Mouse (Mus musculus) olfactory bulb, adult 2 months (tissue): ENCODE results near the gene Fhit. TPM values are rescaled to one million over a fixed set of nuclear protein-coding genes. Genes with fewer than 3 reads are reported as not detected.

Experiments used
- H3K27ac ChIP-seq: fragments of 200-500 bp; 2 replicates; pipeline ENCODE4 v1.5.1; 2012; ENCODE audit warnings: low read depth, low read length; ENCODE audit not compliant: insufficient read depth
- H3K4me1 ChIP-seq: fragments of 200-500 bp; 2 replicates; pipeline ENCODE4 v1.6.1; 2012; ENCODE audit warnings: low read length; ENCODE audit not compliant: control insufficient read depth, insufficient read depth
- H3K4me3 ChIP-seq: fragments of 200-500 bp; 2 replicates; pipeline ENCODE4 v1.5.1; 2012; ENCODE audit warnings: mild to moderate bottlenecking, low read depth, low read length, moderate library complexity; ENCODE audit not compliant: insufficient read depth
- CTCF ChIP-seq: fragments of 200-500 bp; IDR thresholded peaks from 2 replicates; pipeline ENCODE4 v1.5.1; 2012; ENCODE audit warnings: low read depth, mild to moderate bottlenecking, low read length, moderate library complexity; ENCODE audit not compliant: insufficient read depth
- POLR2A ChIP-seq: fragments of 200-500 bp; IDR thresholded peaks from 2 replicates; pipeline ENCODE4 v1.6.1; 2012; ENCODE audit warnings: mild to moderate bottlenecking, low read depth, low read length, moderate library complexity; ENCODE audit not compliant: insufficient read depth
- WGBS: fragments of 180-500 bp; shearing (Covaris S2); methylation state at CpG from one replicate; pipeline ENCODE4 v1.1.7; 2018; 5-methylcytosine and 5-hydroxymethylcytosine counted together
- polyA plus RNA-seq: library from polyadenylated mRNA; stranded (reverse); fragments of >200 nt; gene quantifications from 2 replicates; pipeline ENCODE4 v1.2.4, GENCODE M21; 2012; ENCODE audit warnings: low replicate concordance; ENCODE audit not compliant: missing spikeins, insufficient read depth, insufficient read length

The Fhit gene
- polyA plus RNA-seq, 1 experiment, result not detected

DNA sequence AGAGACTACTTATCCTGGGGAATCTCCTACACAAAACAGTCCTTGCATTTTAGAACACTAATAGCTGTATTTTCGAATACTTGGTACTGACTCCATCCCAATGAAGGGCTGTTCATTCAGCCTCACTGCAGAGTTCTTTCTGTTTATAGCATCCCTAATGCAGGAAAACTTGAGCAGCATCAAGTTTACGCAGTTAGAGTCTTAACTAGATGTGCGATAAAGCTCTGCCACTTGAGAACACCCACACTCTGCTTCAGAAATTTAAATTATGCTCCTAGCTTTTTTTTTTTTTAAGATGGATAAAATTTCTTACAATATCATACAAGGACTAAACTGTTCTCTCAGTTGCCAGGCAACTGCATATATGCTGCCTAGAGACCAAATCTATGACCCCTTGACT is 183.2 kb downstream of the Fhit start:
- WGBS, result 72% methylated on average over 3 of the region's 3 CpGs
- TF ChIP-seq CTCF, result no peak
- no peak for TF ChIP-seq POLR2A
- H3K4me1 ChIP-seq, result no peaks in the 10 kb centered on the region

DNA sequence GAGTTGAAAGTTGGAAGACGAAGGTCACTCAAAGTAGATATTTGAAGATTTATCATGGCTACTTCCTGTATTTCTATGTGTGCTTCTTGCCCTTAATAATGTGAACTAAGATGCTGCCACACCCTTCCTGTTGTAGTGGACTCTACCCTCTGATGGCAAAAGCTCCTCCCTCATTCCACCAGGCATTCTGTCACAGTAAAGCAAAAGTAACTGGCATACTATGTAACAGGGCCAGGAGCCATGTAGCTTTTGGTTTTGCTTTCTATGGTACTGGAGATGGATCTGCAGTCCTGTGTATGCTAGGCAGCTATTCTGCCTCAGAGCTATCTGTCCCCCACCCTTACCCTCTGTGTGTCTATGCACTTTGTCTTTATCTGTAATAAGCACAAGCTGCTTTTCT is 220.2 kb downstream of the Fhit start:
- Histone ChIP-seq H3K4me3 (no peak overlapping the region), H3K27ac (no peak overlapping the region), H3K4me1 (no peaks in the 10 kb centered on the region)
- TF ChIP-seq POLR2A, result no peak
- TF ChIP-seq CTCF, result no peak
- WGBS, result 93% methylated on average over 1 of the region's 1 CpGs

More for the DNA sequence above, 183.2 kb downstream of the Fhit start:
- Histone ChIP-seq H3K27ac (no peak overlapping the region), H3K4me3 (no peak overlapping the region)

DNA sequence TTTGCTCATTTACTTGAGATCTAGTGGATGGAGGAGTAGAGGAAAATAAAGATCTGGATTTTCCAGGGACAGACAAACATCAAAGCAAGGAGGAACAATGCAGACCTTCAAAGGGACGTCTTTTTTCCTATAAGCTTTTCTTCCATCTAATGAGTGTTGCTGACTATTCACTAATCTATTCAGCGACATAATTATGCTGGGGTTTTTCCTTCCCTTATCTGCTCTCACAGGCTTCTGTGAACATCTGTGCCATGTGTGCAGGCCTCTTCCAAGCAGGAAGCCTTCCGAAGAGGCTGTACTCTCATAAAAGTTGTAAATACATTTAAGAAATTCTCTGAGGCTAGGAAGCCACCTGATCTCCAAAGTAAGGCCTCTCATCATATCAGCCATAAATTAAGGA is 228.2 kb downstream of the Fhit start:
- Histone ChIP-seq H3K4me3 (no peak overlapping the region), H3K4me1 (no peaks in the 10 kb centered on the region), H3K27ac (no peak overlapping the region)
- WGBS, result 59% methylated on average over 3 of the region's 3 CpGs
- TF ChIP-seq CTCF (no peak), POLR2A (no peak)

DNA sequence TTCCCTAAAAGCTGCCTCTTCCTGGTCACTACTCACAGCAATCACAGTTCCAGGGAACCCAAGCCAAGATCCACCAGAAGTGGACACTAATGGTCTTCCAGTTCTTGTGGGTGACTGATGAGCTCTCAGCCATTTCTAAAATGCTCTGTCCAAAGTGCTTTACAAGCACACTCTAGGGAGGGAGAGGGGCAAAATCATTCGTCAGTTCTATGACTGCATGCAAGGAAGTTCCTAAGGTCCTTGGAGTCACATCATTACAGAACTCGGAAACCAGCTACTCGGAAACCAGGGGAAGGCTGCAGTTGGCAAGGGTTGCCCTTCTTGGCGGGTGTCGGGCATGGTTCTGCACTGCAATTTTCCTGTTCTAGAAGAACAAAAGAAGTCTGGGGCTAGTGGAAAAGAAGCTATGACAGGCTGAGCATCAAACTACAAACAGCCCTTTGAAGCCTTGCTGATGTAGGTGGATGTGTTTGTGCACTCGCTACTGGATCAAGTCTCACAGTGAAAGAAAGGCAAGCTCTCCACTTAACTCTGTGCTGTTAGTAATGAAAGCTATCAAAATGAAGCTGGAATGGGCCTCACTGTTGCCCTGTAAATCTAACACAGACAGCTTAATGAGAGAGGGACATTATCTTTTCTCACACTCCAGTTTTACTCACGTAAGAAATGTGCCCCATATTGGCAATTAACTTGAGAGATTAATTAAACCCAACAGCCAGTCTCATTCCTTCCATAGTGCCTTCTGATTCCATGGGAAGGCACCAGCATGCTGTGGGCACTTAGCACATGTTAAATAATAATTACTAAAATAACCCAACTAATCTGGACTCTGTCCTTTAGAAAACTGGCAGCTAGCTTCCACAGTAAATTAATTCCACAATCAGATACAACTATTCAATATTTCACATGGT is 243.7 kb downstream of the Fhit start:
- TF ChIP-seq POLR2A (no peak), CTCF (no peak)
- Histone ChIP-seq H3K27ac (no peak overlapping the region), H3K4me3 (no peak overlapping the region), H3K4me1 (no peaks in the 10 kb centered on the region)
- 52% methylated on average over 7 of the region's 7 CpGs for WGBS

DNA sequence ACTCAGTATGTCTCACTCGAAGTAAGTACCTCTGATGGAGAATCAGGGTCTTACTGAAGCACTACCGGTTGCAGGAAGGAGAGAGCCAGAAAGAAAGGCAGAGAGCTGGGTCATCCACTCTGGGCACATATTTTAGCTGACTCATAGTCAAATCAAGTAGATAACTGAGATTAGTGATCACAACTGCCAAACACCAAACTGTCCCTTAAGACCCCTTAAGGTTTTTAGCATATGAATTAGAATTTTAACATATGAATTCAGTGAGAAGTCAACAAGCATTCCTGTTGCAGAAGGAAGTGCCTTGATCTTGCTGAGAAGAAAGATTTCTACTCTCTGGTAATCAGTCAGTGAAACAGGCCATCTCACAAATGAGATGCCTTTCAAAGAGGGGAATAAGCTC is 253.8 kb downstream of the Fhit start:
- 91% methylated on average over 2 of the region's 2 CpGs for WGBS
- Histone ChIP-seq H3K27ac (no peak overlapping the region), H3K4me1 (no peaks in the 10 kb centered on the region)

DNA sequence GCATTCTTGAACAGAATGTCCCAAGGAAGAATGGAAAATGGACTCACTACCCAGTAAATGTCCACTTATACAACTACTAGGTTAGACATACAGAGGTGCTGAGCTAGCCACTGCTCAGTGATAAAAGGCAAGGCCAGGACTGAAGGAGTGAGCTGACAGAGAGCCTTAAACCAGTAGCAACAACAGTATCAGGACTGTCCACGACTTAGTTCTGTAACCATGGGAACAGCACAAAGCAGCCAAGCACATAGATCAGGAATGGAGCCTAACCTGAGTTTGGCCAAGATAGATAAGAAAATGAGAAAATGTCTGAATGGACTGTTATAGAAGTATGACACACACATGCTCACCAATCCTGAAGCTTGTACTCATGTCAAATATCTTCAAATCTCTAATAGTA is 279.1 kb downstream of the Fhit start:
- H3K27ac ChIP-seq, result no peak overlapping the region
- 34% methylated on average over 1 of the region's 1 CpGs for WGBS

More for the DNA sequence above, 253.8 kb downstream of the Fhit start:
- H3K4me3 ChIP-seq, result no peak overlapping the region
- TF ChIP-seq POLR2A (no peak), CTCF (no peak)

DNA sequence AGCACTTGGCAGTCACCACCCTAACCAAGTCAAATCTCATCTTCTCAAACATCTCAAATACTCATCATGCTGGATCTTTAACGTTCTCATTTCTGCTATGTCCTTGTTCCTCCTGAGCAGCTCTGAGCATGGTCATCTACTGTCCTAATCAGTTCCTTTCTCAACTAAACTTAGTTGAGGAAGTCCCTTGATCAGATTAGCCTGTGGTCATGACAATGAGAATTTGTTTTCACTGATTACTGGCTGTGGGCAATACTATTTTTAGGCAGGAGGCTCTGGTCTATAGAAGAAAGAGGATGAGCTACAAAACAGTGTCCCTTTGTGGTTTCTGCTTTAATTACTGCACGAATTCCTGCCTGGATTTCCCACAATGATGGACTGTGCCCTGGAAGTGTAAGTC is 281.1 kb downstream of the Fhit start:
- TF ChIP-seq POLR2A (no peak), CTCF (no peak)
- no peak overlapping the region for H3K27ac ChIP-seq
- no peaks in the 10 kb centered on the region for H3K4me1 ChIP-seq
- 86% methylated on average over 2 of the region's 2 CpGs for WGBS
- H3K4me3 ChIP-seq, result no peak overlapping the region

More for the DNA sequence above, 279.1 kb downstream of the Fhit start:
- Histone ChIP-seq H3K4me3 (no peak overlapping the region), H3K4me1 (no peaks in the 10 kb centered on the region)
- TF ChIP-seq POLR2A, result no peak
- TF ChIP-seq CTCF, result no peak

DNA sequence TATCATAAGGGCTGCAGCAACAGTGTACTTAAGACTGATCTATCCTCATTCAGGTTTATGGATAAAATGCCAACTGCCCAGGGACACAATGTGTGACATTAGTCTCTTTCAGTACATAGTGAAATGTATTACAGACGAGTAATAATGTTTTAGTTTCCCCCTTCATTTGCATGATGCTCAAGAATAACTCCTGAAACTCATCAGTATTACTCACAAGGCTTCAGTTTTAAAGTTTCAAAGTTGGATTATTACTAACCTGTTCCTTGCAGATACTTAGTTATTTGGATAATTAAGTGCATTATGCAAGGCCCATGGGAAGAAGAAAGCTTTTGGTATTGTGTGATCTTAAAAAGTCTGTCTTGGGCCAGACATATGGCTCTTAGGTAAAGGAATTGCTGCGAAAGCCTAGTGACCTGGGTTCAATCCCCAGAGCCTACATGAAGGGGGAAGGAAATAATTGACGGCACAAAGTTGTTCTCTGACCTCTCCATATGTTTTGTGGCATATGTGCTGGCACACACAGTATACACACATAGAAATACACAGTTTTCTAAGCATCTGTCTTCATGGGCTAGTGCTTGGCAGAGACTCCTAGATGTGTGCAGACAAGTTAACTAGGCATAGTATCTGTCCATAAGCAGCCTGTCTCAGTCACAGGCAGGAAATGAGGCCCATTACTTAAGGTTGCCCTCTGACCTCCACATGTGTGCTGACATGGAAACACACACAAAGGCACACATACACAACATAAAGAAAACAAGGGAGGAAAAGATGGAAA is 287.1 kb downstream of the Fhit start:
- no peak overlapping the region for H3K4me3 ChIP-seq
- no peaks in the 10 kb centered on the region for H3K4me1 ChIP-seq
- 94% methylated on average over 3 of the region's 3 CpGs for WGBS
- no peak overlapping the region for H3K27ac ChIP-seq
- TF ChIP-seq POLR2A (no peak), CTCF (no peak)

DNA sequence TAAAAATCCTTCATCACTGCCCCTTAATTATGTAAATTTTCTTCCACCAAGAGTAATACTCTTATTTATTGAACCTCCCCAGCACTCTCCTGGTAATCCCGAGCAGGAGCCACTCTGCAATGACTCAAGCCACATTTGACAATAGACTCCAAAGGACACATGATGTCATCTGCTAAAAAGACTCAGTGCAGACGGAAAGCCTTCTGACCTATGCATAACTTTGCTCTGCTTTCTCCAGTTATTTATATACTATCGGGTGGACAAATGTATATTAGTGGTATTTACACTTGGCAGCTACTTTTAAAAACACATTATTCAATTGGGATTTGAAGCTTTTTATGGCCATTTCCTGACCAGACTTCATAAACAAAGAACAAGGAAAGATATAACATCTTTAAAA is 304.2 kb downstream of the Fhit start:
- Histone ChIP-seq H3K4me1 (no peaks in the 10 kb centered on the region), H3K4me3 (no peak overlapping the region), H3K27ac (no peak overlapping the region)
- TF ChIP-seq CTCF, result no peak
- TF ChIP-seq POLR2A, result no peak
- 80% methylated on average over 3 of the region's 3 CpGs for WGBS

DNA sequence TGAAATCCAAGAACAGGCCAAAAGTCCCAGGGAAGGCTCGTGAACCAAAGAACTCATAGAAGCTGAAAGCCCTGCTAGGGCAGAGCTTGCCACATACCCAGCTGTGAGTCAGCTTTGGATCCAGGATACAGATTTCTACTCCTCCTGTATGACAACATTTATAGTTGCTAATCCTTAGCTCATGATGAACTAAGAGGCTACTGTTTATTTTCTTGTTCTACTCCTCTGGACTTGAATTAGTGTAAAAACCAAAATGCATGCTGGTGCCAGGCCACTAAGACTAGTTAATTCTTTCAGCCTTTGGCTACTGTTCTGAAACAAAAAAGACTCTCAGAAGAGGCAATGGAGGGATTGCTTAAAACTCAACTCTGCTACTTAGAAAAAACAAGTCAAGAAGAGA is 309.9 kb downstream of the Fhit start:
- no peak overlapping the region for H3K4me3 ChIP-seq
- H3K27ac ChIP-seq, result no peak overlapping the region
- TF ChIP-seq POLR2A, result no peak
- no peak for TF ChIP-seq CTCF
- no peaks in the 10 kb centered on the region for H3K4me1 ChIP-seq
- 77% methylated on average over 1 of the region's 1 CpGs for WGBS
